Mouse (Mus musculus) T-helper 17 cell (primary cell): ENCODE measurements around the gene Rbm47.

Experiments
- in situ Hi-C, 2 experiments: fragments of 300-600 bp; cut with MboI, MseI; formaldehyde crosslinking; loops; 1 replicate in 1 of 2; 2 replicates in 1 of 2; pipeline ENCODE4 v1.15.1; 2025; ENCODE audit warnings: high pct_unique_total_duplicates in 2 of 2

Gene Rbm47

DNA sequence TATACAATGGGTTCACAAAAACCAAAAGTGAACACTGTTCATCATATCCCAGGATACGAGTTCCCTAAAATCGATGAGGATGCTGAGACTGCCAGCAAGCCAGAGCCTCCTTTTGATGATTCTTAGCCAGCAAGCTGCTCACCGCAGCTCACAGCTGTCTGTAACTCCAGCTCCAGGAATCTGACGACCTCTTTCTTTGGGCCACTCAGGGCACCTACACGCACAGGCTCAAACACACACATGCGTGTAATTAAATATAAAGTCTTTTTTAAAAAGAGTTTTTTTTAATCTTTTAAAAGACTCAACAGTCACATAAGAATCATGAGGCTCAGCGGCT lies 103.8 kb downstream of the Rbm47 start:
- in situ Hi-C loops: no loop called here

DNA sequence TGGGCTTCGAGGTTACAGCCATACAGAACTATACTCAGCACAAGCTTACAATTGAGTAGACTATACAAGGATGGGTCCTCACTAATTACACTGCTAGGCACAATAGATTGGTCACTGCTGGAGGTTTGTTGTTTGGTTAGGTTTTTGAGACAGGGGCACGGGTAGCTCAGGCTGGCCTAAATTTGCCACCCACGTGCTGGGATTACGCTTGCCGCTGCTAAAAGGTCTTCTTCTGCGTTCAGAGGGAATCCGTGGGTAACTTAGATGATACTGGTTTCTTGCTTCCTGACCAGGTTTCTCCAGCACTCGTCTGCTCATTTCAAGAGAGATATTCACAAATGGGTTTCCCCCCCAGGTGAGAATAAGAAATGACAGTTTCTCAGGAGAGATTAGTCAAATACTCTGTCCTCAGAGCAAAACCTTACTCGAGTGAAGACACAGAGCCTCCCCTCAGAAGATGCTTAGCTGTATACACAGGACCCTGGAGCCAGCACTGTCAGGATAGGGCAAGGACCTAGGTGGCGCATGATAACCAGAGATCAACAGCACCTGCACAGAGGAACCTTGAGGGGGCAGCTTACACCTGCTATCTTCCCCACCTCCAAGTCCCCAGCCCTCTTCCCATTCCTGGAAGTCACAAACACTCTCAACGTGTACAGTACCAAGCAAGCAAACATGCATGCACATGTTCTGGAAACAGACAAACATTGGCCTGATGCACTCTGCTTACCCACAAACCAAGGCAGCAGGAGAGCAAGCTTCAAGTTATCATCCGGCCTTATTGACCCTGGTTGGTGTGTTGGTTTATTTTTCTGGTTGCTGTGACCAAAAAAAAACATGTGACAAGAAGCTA lies 104.6 kb downstream of the Rbm47 start:
- in situ Hi-C loops: no loop called here

DNA sequence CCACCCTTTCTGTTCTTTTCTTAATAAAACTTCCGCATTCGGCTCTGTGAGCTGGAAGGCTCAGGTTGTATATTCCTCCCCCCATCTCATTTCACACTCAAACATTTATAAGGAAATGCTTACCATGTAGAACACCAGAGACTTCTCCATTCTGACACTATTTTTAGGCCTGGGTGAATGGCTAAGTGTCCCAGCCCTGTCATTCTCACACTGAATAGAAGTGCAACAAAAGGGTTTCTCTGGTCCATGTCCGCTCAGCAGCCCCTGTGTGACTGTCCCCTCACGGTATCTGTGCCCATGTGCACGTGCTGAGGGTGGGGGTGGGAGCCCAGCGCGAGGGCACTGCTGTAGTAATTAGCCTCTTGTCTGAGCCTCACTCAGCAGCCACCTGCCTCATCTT lies 105.7 kb downstream of the Rbm47 start:
- in situ Hi-C loops: no loop called here

DNA sequence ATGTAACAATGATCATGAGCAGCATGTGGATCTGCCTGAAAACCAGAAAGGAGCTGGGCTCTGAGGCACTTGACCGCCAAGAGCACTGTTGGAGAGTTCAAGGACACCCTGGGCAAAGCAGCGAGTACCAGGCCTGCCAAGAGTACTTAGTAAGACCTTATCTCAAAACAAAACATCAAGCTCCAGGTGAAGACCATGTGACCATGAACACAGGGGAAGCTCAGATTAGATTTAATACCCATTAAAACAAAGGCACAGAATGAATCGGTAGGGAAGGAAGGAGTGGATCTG lies 110.0 kb downstream of the Rbm47 start:
- in situ Hi-C loops: no loop called here

DNA sequence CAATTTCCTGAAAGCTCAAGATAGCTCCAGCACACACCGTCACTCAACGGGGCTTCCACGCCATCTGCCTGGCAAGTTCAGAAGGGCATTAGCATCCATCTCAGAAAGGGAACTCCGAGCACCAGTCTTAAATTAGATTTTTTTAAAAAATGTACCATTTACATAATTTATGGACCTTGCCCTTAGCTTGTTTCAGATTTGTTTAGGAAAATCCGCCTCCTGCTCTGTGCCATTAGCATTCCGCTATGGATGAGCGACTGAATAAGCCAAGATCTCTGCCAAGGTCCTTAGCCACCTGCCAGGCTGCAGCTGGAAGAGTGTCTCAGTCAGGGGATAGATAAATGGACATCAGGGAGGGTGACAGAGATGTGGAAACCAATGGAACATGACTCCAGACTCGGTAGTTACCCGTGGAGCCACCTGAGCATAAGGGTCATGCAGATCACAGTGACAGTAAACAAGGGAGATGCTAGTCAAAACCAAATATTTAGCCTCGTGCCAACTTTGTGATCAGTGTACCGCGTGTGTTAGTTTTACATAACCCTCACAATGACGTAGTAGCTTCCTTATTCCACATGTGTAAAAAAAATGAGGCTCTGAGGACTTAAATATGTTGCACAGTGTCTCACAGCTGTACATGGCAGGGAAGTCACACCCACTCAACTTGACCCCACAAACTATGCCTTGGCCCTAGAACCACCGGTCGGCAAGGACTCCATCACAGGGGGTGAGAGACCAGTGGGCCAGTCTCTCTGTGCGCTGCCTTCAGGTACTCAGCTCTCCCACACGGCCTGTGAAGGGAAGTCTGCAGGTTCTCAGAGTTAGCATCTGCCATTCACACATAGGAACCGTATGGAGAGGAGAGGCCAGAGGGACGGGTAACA lies 110.6 kb downstream of the Rbm47 start:
- in situ Hi-C loops: no loop called here

DNA sequence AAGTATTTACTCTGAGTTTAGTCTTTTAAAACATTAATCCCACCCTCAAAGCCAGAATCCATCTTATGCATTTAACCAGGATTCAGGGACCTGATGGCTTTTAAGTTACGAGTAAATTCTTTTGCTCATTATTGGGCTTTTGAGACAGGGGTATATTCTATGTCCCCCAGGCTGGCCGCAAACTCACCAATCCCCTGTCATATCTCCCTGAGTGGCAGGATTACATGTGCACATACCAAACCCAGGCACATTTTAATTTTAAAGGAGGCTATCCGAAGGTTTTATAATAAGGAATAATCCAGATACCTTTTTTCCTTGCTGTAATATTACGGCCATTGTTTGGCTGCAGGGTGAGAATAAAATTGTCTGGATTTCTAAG lies 111.3 kb downstream of the Rbm47 start:
- in situ Hi-C loops: no loop called here

DNA sequence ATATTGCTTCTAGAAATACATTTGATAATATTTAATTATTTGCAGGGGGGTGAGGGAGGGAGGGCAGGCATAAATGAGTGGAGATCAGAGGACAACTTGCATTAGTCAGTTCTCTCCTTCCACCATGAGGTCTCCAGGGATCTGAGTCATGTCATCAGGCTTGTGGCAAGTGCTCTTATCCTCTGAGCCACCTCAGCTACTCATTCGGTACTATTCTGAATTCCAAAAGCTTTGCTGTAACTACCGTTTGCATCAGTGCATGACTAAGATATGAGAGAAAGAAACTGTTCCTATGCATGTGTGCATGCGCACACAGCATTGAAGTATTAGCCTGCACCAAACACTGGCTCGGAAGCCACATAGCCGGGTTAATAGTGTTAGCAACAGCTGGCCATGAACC lies 114.1 kb downstream of the Rbm47 start:
- in situ Hi-C loops: no loop called here

DNA sequence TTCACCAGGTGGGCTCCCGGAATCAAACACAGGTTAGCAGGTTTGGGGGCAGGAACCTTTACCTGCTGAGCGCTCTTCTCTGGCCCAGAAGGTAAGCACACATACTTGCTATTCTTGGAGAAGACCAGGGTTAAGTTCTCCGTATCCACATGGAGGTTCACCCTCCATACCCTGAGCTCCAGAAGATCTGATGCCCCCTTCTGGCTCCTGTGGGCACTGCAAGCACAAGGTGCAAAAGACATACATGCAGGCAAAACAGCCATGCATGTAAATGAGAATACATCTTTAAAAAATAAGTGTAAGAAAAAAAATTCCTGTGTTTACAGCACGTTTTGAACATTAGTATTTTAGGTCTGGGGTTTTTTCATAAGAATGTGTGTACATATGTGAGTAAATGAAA lies 116.2 kb downstream of the Rbm47 start:
- in situ Hi-C loops: no loop called here

DNA sequence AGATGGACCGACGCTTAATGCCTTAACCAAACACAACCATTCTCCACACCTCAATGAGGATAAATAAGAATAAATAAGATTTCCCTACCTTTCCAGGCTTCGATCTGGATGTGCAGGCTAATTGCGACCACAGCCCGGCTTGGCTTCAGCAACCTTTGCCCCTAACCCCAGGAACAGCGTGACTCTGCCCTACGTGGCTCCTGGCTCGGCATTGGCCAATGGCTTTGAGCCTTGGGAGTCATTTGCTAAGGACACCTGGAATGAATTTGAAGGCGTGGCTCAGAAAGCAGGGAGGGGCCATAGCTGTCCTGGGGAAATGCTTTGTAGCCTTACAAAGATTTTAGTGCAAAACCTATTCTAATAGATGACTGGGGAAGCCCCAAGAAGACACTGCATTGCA lies 118.5 kb downstream of the Rbm47 start:
- in situ Hi-C loops: no loop called here

DNA sequence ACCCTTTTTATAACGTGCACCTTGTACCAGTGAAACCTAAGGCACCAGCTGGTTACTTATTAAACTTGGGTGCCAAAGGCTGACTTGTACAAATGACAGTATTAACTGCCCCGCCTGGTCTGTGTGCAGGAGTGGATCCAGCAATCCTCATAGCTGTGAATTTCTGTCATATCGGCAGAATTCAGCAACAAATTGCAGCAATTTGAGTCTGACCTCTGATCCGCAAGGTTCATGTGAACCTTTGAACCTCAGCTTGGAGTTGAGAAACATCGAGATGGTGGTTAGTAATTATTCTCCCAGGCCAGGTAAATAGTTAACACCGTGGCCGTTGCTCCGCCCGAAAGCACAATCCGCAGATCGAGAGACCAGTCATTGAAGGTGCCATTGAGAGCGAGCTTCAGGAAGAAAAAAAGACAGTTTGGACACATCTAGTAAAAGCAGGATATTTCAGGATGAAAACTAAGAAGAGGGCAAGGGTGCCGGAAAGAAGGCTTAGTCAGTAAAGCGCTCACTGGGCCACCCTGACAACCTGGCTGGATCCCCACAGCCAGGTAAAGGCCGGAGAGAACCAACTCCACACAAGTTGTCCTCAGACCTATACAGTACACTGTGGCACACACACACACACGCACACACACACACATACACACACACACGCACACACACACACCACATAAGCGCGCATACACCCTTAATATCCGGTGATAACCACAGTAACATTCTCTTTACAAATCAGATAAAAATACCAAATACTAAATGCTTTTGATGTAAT lies 120.0 kb downstream of the Rbm47 start:
- in situ Hi-C loops: no loop called here

DNA sequence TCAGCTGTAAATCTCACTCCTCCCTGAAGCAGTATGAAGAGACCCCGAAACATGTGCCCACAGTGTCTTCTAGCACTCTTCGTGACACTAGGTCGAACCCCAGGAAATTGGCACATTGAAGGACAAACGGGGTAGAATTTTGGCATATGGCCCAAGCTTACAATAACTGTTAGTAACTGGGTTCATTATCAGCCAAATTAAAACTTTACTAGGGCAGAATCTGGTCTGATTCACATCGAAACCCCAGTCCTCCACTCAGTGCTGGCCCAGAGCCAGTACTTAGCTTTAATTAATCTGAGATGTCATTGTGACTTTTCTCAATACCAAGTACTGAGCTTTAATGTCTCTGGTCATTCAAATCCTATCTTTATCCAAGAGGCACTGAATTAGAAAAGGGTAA lies 122.1 kb downstream of the Rbm47 start:
- in situ Hi-C loops: no loop called here

DNA sequence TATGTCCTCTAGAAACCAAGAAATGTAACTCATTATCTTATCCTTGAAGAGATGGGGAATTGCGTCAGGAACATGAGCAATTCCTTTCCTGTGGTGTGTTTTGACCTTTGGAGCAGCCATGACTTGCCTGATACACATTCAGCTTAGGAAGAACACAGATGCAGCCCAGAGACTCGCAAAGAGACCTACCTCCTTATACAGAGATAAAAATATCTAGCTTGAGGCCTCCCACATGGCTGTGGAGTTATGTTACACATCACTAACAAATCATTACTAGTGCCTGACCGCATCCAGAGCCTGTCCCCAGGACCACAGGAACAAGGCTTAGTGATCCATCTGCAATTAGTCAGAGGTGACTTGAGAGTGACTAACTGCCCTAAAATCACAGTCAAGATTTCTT lies 126.6 kb downstream of the Rbm47 start:
- in situ Hi-C loops: no loop called here

DNA sequence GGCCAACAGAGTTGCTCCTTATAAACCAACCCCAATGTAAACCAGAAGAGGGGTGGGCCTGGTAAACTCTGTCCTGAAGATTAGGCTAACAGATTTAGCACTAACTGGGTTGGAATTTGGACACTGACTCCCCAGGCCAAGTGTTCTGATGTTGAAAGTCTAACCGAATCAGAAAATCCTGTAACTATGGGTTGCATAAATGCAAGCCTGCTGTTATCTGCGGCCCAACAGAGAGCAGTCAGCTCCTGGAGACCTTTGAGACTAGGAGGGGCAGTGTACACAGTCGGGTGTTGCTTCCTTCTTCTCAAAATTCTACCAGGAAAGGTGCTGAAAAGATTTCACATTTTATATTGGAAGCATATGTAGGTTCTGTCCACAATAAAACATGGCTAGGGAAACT lies 129.0 kb downstream of the Rbm47 start:
- in situ Hi-C loops: no loop called here

DNA sequence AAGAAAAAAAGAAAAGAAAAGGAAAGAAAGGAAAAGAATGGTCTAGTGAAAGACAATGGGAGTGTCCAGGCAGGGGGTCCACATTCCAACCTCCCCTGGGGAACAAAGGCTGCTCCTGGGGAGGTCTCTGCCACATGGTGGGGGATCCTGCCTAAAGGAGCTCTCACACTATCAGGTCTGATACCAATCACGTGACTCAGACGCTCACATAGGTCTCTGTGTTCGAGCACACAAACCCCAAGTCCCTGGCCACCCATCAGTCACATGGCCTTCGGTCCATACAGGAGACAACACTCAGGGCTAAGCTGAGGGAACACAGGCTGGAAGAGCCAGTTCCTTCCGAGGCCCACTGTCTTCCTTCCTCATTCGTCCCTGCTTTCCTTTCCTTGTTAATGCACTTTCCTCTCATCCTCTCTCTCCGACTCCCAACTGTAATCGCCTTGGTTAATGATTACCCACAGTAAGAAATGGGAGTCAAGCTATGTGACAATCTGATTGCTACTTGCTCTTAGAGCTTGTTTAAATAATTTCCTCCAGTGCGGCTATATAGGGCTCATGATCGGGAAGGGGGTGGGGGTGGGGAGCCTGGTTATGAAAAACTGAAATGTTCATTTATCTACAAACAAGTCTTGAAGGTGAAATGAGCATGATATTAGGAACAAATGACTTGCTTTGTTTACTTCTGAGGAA lies 130.1 kb downstream of the Rbm47 start:
- in situ Hi-C loops: no loop called here

DNA sequence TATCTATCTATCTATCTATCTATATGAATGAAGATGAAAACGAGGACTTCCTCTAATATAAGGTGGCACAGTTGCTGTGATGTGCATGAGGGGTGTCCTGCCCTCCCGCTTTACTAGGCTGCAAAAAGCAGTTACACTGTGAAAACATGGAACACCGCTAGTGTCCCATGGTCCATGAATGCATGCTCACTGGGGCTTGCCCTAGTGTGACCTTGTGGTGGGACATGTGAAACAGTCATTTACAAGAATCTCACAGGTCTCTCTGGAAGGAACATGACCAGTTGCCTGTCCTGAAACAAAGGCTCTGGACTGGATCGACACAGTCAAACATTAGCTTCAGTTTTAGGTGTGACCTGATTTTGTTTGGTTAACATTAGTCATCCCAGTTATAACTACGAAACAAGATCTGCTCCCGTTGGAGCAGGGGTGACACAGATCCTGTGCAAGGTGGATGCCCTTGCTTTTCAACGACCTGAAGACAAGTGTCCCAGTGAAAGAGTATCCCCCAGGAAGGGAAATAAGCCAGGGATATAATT lies 132.1 kb downstream of the Rbm47 start:
- in situ Hi-C loops: no loop called here

DNA sequence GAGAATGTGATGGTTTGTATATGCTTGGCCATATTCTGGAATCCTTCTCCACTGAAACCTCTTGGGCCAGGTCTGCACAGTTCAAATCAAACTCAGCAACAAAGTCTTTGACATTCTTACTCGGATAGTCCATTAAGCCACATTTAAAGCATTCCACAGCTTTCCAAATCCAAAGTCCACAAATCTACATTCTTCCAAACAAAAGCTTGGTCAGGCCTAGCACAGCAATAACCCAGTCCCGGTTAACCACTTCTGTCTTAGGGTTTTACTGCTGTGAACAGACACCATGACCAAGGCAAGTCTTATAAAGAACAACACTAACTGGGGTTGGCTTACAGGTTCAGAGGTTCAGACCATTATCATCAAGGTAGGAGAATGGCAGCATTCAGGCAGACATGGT lies 133.1 kb downstream of the Rbm47 start:
- in situ Hi-C loops: no loop called here

DNA sequence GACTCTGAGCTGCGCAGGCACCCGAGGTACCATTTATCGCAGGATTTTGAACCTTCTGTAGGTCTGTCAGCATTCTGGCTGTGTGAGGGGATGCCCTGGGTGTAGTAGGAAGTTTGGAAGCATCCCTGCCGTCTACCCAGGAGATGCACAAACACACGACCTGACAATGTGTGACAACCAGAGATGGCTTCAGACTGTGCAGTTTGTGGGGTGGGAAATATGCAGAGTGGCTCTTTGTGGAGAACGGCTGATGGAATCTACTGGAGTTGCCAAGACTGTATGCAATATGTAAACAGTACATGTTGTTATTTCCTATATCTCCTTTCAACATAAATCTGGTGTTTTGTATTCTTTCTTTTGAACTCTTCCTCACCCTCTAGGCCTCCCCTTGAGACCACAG lies 135.9 kb downstream of the Rbm47 start:
- in situ Hi-C loops: no loop called here

DNA sequence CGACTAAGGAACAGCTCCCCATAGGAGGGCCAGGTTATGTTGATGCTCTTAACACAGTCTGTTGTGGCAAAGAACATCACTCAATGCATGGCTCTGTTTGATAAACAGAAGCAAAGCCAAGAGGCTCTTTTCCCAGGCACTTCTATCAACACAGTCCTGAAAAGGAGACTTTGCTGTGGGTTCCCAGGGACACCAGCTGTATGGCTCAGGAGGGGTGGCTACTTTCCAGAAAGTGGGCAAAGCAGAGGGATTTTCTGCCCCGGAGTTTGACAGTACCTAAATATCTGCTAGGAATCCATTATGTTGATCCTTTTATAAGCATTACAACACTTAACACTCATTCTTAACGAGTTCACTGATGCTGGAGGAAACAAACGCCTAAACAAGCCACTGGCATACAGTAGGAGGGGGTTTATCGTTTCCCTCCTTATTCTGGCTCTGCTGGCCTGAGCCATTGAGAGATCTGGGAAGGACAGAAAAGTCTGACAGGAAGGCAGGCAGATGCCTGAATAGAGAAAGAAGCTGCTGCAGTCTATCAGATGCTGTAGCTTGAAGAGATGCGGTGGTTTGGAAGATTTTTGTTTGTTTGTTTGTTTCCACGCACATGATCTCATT lies 136.4 kb downstream of the Rbm47 start:
- in situ Hi-C loops: no loop called here

DNA sequence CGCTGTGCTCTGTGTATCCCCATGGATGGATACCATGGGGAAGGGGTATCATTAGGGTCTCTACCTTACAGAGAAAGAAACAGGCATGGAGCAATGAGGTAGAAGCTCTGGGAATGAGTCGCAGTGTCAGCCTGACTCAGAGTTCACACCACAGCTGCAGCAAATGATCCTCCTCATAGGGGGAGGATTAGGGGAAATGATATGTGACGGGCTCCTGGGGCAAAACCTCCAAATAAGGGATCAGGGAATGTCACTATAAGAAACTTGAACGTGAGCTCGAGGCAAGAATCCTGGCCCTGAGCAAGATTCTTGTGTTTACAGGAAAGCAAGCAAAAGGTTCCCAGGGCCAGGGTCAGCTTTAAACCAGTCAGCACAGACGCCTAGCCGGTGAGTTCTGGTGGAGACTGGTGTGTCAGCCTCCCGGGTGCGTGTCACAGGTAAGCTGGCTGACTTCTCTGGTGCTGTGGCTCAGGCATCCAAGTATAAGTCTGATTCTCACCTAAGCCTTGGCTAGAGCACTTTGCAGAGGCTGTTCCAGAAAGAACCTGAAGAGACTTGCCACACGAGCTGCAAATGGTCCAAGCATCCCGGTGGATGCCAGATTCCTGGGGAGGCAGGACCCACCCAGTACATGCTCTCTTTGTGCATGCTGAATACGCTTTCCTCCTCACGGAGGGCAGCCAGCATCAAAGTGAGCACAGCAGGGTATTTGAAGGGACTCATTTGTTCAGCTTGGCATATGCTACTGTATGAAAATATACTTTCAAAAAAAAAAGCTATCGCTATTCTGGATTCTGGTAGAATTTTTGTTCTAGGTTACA lies 138.3 kb downstream of the Rbm47 start:
- in situ Hi-C loops: no loop called here

DNA sequence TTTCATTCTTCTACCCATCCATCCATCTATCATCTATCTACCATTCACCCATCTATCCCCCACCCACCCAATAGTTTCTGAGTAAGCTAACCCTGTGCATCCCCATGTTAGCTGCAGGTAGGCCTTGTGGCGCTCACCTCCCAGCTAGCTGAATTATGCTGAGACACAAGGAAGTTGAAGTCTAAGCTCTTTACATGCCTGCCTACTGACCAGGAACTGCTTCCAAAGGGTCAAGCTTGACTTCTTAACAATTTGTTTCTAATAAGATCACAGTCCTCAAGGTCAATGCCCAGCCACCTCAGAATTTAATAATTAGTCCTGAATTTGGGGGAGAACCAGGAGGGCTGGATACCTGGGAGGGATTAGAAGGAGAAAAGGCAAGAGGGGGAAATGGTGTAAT lies 140.1 kb downstream of the Rbm47 start:
- in situ Hi-C loops: no loop called here
